Mouse (Mus musculus): ENCODE data around the gene Fam71d. TPM values are rescaled to one million over a fixed set of nuclear protein-coding genes. Genes with fewer than 3 reads are reported as not detected.

The Fam71d gene
- polyA plus RNA-seq, 1 experiment from 2014 or later: 0.16 TPM

GRCm38 (mm10) chr12:78688876-78689275, 2.5 kb upstream of the Fam71d start:
- H3K4me3 ChIP-seq (ENCODE audit: low read depth, low read length): no peak overlapping the region
- no peaks in the 10 kb centered on the region for H3K9me3 ChIP-seq (ENCODE audit: control insufficient read depth, low read length)
- ATAC-seq (replicated peaks; ENCODE audit: low FRiP score): no peak
- no peak for DNase-seq (ENCODE audit: low spot score)
- no peaks in the 10 kb centered on the region for H3K36me3 ChIP-seq (ENCODE audit: control insufficient read depth, insufficient read depth, low read length)
- no peaks in the 10 kb centered on the region for H3K27me3 ChIP-seq (ENCODE audit: control insufficient read depth, insufficient read depth, low read length)
- no peaks in the 10 kb centered on the region for H3K4me1 ChIP-seq (replicated peaks; ENCODE audit: control insufficient read depth, insufficient read depth, low read length)
- H3K27ac ChIP-seq (ENCODE audit: low read depth, low read length): no peak overlapping the region
- no peak overlapping the region for H3K4me2 ChIP-seq (ENCODE audit: low read depth, low read length, severe bottlenecking)
- 92% methylated on average over 5 of the region's 5 CpGs for WGBS
- H3K9ac ChIP-seq (ENCODE audit: low read length): no peak overlapping the region

- no peaks in the 10 kb centered on the region for H3K4me1 ChIP-seq (replicated peaks; ENCODE audit: control insufficient read depth, insufficient read depth, low read length)
- DNase-seq (ENCODE audit: low spot score): no peak
- no peak overlapping the region for H3K27ac ChIP-seq (ENCODE audit: low read depth, low read length)
- H3K27me3 ChIP-seq (ENCODE audit: control insufficient read depth, insufficient read depth, low read length): no peaks in the 10 kb centered on the region
- H3K4me2 ChIP-seq (ENCODE audit: low read depth, low read length, severe bottlenecking): no peak overlapping the region
- no peak for ATAC-seq (replicated peaks; ENCODE audit: low FRiP score)
- H3K4me3 ChIP-seq (ENCODE audit: low read depth, low read length): no peak overlapping the region
- WGBS: 93% methylated on average over 2 of the region's 2 CpGs
- no peaks in the 10 kb centered on the region for H3K36me3 ChIP-seq (ENCODE audit: control insufficient read depth, insufficient read depth, low read length)
- H3K9ac ChIP-seq (ENCODE audit: low read length): no peak overlapping the region
- no peaks in the 10 kb centered on the region for H3K9me3 ChIP-seq (ENCODE audit: control insufficient read depth, low read length)
Observed at GRCm38 (mm10) chr12:78693281-78693680, 1.9 kb downstream of the Fam71d start.

- no peaks in the 10 kb centered on the region for H3K27me3 ChIP-seq (ENCODE audit: control insufficient read depth, insufficient read depth, low read length)
- no peaks in the 10 kb centered on the region for H3K4me1 ChIP-seq (replicated peaks; ENCODE audit: control insufficient read depth, insufficient read depth, low read length)
- ATAC-seq (replicated peaks; ENCODE audit: low FRiP score): no peak
- WGBS: 86% methylated on average over 2 of the region's 2 CpGs
- no peaks in the 10 kb centered on the region for H3K36me3 ChIP-seq (ENCODE audit: control insufficient read depth, insufficient read depth, low read length)
- no peak overlapping the region for H3K9ac ChIP-seq (ENCODE audit: low read length)
- H3K27ac ChIP-seq (ENCODE audit: low read depth, low read length): no peak overlapping the region
- H3K9me3 ChIP-seq (ENCODE audit: control insufficient read depth, low read length): no peaks in the 10 kb centered on the region
- H3K4me3 ChIP-seq (ENCODE audit: low read depth, low read length): no peak overlapping the region
- DNase-seq (ENCODE audit: low spot score): no peak
- no peak overlapping the region for H3K4me2 ChIP-seq (ENCODE audit: low read depth, low read length, severe bottlenecking)
Observed at GRCm38 (mm10) chr12:78717783-78718182, 26.4 kb downstream of the Fam71d start.

GRCm38 (mm10) chr12:78727723-78728122, 36.4 kb downstream of the Fam71d start:
- no peak overlapping the region for H3K4me3 ChIP-seq (ENCODE audit: low read depth, low read length)
- H3K4me1 ChIP-seq (replicated peaks; ENCODE audit: control insufficient read depth, insufficient read depth, low read length): no peaks in the 10 kb centered on the region
- DNase-seq (ENCODE audit: low spot score) (no peak), ATAC-seq (replicated peaks; ENCODE audit: low FRiP score) (no peak)
- 63% methylated on average over 4 of the region's 4 CpGs for WGBS
- no peaks in the 10 kb centered on the region for H3K27me3 ChIP-seq (ENCODE audit: control insufficient read depth, insufficient read depth, low read length)
- H3K4me2 ChIP-seq (ENCODE audit: low read depth, low read length, severe bottlenecking): no peak overlapping the region
- H3K27ac ChIP-seq (ENCODE audit: low read depth, low read length): no peak overlapping the region
- H3K9ac ChIP-seq (ENCODE audit: low read length): no peak overlapping the region
- no peaks in the 10 kb centered on the region for H3K9me3 ChIP-seq (ENCODE audit: control insufficient read depth, low read length)
- no peaks in the 10 kb centered on the region for H3K36me3 ChIP-seq (ENCODE audit: control insufficient read depth, insufficient read depth, low read length)

- Histone ChIP-seq H3K9me3 (ENCODE audit: control insufficient read depth, low read length) (no peaks in the 10 kb centered on the region), H3K36me3 (ENCODE audit: control insufficient read depth, insufficient read depth, low read length) (no peaks in the 10 kb centered on the region), H3K27ac (ENCODE audit: low read depth, low read length) (no peak overlapping the region), H3K27me3 (ENCODE audit: control insufficient read depth, insufficient read depth, low read length) (no peaks in the 10 kb centered on the region), H3K9ac (ENCODE audit: low read length) (no peak overlapping the region), H3K4me2 (ENCODE audit: low read depth, low read length, severe bottlenecking) (no peak overlapping the region), H3K4me3 (ENCODE audit: low read depth, low read length) (no peak overlapping the region), H3K4me1 (replicated peaks; ENCODE audit: control insufficient read depth, insufficient read depth, low read length) (no peaks in the 10 kb centered on the region)
- DNase-seq (ENCODE audit: low spot score) (no peak), ATAC-seq (replicated peaks; ENCODE audit: low FRiP score) (no peak)
- WGBS: 77% methylated on average over 2 of the region's 2 CpGs
Observed at GRCm38 (mm10) chr12:78739633-78740032, 48.3 kb downstream of the Fam71d start.

GRCm38 (mm10) chr12:78740289-78740688, 49.0 kb downstream of the Fam71d start:
- Histone ChIP-seq H3K4me3 (ENCODE audit: low read depth, low read length) (no peak overlapping the region), H3K36me3 (ENCODE audit: control insufficient read depth, insufficient read depth, low read length) (no peaks in the 10 kb centered on the region), H3K27me3 (ENCODE audit: control insufficient read depth, insufficient read depth, low read length) (no peaks in the 10 kb centered on the region), H3K27ac (ENCODE audit: low read depth, low read length) (no peak overlapping the region), H3K9ac (ENCODE audit: low read length) (no peak overlapping the region), H3K9me3 (ENCODE audit: control insufficient read depth, low read length) (no peaks in the 10 kb centered on the region), H3K4me2 (ENCODE audit: low read depth, low read length, severe bottlenecking) (no peak overlapping the region), H3K4me1 (replicated peaks; ENCODE audit: control insufficient read depth, insufficient read depth, low read length) (no peaks in the 10 kb centered on the region)
- no peak for DNase-seq (ENCODE audit: low spot score)
- 92% methylated on average over 2 of the region's 2 CpGs for WGBS
- ATAC-seq (replicated peaks; ENCODE audit: low FRiP score): no peak

GRCm38 (mm10) chr12:78746226-78746625, 54.9 kb downstream of the Fam71d start:
- Histone ChIP-seq H3K9me3 (ENCODE audit: control insufficient read depth, low read length) (no peaks in the 10 kb centered on the region), H3K4me2 (ENCODE audit: low read depth, low read length, severe bottlenecking) (no peak overlapping the region), H3K27ac (ENCODE audit: low read depth, low read length) (no peak overlapping the region), H3K36me3 (ENCODE audit: control insufficient read depth, insufficient read depth, low read length) (no peaks in the 10 kb centered on the region), H3K9ac (ENCODE audit: low read length) (no peak overlapping the region), H3K27me3 (ENCODE audit: control insufficient read depth, insufficient read depth, low read length) (no peaks in the 10 kb centered on the region), H3K4me3 (ENCODE audit: low read depth, low read length) (no peak overlapping the region), H3K4me1 (replicated peaks; ENCODE audit: control insufficient read depth, insufficient read depth, low read length) (no peaks in the 10 kb centered on the region)
- 83% methylated on average over 6 of the region's 6 CpGs for WGBS
- DNase-seq (ENCODE audit: low spot score) (no peak), ATAC-seq (replicated peaks; ENCODE audit: low FRiP score) (no peak)

GRCm38 (mm10) chr12:78747406-78747805, 56.1 kb downstream of the Fam71d start:
- Histone ChIP-seq H3K9ac (ENCODE audit: low read length) (no peak overlapping the region), H3K36me3 (ENCODE audit: control insufficient read depth, insufficient read depth, low read length) (no peaks in the 10 kb centered on the region), H3K4me1 (replicated peaks; ENCODE audit: control insufficient read depth, insufficient read depth, low read length) (no peaks in the 10 kb centered on the region), H3K27me3 (ENCODE audit: control insufficient read depth, insufficient read depth, low read length) (no peaks in the 10 kb centered on the region), H3K4me3 (ENCODE audit: low read depth, low read length) (no peak overlapping the region), H3K4me2 (ENCODE audit: low read depth, low read length, severe bottlenecking) (no peak overlapping the region), H3K9me3 (ENCODE audit: control insufficient read depth, low read length) (no peaks in the 10 kb centered on the region), H3K27ac (ENCODE audit: low read depth, low read length) (no peak overlapping the region)
- DNase-seq (ENCODE audit: low spot score) (no peak), ATAC-seq (replicated peaks; ENCODE audit: low FRiP score) (no peak)
- 45% methylated on average over 1 of the region's 1 CpGs for WGBS

- DNase-seq (ENCODE audit: low spot score): no peak
- no peaks in the 10 kb centered on the region for H3K4me1 ChIP-seq (replicated peaks; ENCODE audit: control insufficient read depth, insufficient read depth, low read length)
- H3K27ac ChIP-seq (ENCODE audit: low read depth, low read length): no peak overlapping the region
Observed at GRCm38 (mm10) chr12:78748113-78748512, 56.8 kb downstream of the Fam71d start.

More at GRCm38 (mm10) chr12:78748113-78748512, 56.8 kb downstream of the Fam71d start:
- H3K9ac ChIP-seq (ENCODE audit: low read length): peak overlapping the region; percentile 66
- H3K36me3 ChIP-seq (ENCODE audit: control insufficient read depth, insufficient read depth, low read length): no peaks in the 10 kb centered on the region
- WGBS: under 1% methylated on average over 10 of the region's 10 CpGs
- ATAC-seq (replicated peaks; ENCODE audit: low FRiP score): peak; percentile 25
- H3K4me2 ChIP-seq (ENCODE audit: low read depth, low read length, severe bottlenecking): peak overlapping the region; percentile 95
- H3K4me3 ChIP-seq (ENCODE audit: low read depth, low read length): peak overlapping the region; percentile 94
- H3K27me3 ChIP-seq (ENCODE audit: control insufficient read depth, insufficient read depth, low read length): no peaks in the 10 kb centered on the region
- H3K9me3 ChIP-seq (ENCODE audit: control insufficient read depth, low read length): no peaks in the 10 kb centered on the region

Data from forebrain, embryonic 11.5 days (tissue).